Mouse (Mus musculus): Measurements from ENCODE around the gene H2-DMb1. TPM values are rescaled to one million over a fixed set of nuclear protein-coding genes. Genes with fewer than 3 reads are reported as not detected.
"Not testable (repeated sequence)": the region's sequence is repeated elsewhere in the genome, so short reads cannot be mapped to it uniquely, and the experiment has no call there.

Gene H2-DMb1
- polyA plus RNA-seq, 1 experiment from 2014 or later: 1.2 TPM

GRCm38 (mm10) chr17:34134451-34134850 lies 18.4 kb upstream of the H2-DMb1 start:
- Histone ChIP-seq H3K27ac (no peak overlapping the region), H3K4me3 (replicated peaks) (no peak overlapping the region), H3K9ac (replicated peaks) (no peak overlapping the region), H3K9me3 (no peaks in the 10 kb centered on the region), H3K4me1 (replicated peaks) (peaks cover 14% of the 10 kb centered on the region), H3K4me2 (no peak overlapping the region), H3K36me3 (no peaks in the 10 kb centered on the region), H3K27me3 (peaks cover 34% of the 10 kb centered on the region)
- ATAC-seq (ENCODE audit: insufficient number of reproducible peaks, insufficient read depth, low FRiP score, low TSS enrichment, low read depth): no peak
- 78% methylated on average over 3 of the region's 3 CpGs for WGBS

DNA sequence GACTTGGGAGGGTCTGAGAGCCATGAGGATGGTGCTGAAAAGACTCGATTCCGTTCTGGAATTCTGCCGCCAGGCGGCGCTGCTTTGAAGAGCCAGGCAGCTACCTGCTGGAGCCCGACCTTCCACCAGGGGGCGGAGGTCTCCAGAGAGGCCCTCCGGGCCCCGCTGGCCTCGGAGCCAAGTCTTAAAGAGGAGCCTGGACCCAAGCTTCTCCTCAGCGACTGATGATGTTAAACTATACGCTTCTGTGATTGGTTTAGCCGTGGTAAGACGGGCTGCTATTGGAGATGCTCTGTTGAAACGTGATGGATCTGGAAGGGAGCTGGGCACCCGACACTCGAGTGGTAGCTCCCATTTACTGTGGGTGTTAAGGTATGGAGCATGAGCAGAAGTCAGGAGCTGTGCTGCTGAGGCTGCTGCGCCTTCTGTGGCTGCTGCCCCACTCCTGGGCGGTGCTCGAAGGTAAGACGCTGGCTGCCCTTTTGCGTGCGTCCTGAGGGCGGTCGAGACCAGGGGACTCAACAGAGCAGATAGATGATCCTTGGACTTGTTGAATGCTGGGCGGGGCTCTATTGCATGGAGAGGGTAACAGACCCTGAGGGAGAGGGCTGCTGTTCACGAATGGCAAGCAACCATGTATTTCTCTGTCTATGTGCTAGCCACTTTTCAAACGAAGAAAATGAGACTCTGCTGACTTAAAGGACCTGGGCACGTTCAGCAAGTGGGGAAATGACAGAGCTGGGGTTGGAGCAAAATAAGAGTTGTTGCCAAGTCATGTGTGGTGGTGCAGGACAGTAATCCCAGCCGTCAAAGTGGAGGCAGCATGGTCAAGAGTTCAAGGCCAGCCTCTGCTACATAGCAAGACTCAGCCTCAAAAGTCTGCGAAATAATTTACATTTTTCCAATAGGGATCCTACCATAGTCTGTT lies 17.3 kb upstream of the H2-DMb1 start:
- Histone ChIP-seq H3K4me1 (replicated peaks) (peaks cover 19% of the 10 kb centered on the region), H3K27ac (0 out of 2 replicates have a peak overlapping the region, but pooled peaks have one; percentile 41), H3K9me3 (no peaks in the 10 kb centered on the region), H3K9ac (replicated peaks) (no peak overlapping the region), H3K27me3 (peaks cover 45% of the 10 kb centered on the region), H3K4me3 (replicated peaks) (peak overlapping the region; percentile 39), H3K36me3 (no peaks in the 10 kb centered on the region), H3K4me2 (peak overlapping the region; percentile 72)
- peak; percentile 94 for ATAC-seq (ENCODE audit: insufficient number of reproducible peaks, insufficient read depth, low FRiP score, low TSS enrichment, low read depth)
- 7% methylated on average over 31 of the region's 31 CpGs for WGBS

DNA sequence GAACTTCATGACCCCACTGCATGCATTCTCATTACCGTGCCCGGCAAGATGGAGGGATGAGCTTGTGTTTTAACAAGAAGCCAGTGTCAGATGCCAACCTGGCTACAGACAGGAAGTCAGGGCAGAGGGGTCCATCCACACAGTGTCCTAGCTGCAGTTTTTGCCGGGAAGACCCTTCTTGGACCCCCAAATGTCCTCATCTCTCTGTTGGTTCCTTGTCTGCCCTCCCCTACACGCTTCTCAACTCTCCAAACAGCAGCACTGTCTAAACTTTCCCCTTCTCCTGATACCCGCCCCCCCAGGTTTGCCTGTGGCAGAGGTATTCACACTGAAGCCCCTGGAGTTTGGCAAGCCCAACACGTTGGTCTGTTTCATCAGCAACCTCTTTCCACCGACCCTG lies 15.3 kb upstream of the H2-DMb1 start:
- no peak overlapping the region for H3K4me2 ChIP-seq
- H3K4me3 ChIP-seq (replicated peaks): no peak overlapping the region
- peaks cover 55% of the 10 kb centered on the region for H3K27me3 ChIP-seq
- no peaks in the 10 kb centered on the region for H3K9me3 ChIP-seq
- no peak overlapping the region for H3K9ac ChIP-seq (replicated peaks)
- H3K4me1 ChIP-seq (replicated peaks): peaks cover 21% of the 10 kb centered on the region
- no peaks in the 10 kb centered on the region for H3K36me3 ChIP-seq
- WGBS: 64% methylated on average over 7 of the region's 7 CpGs
- ATAC-seq (ENCODE audit: insufficient number of reproducible peaks, insufficient read depth, low FRiP score, low TSS enrichment, low read depth): no peak
- no peak overlapping the region for H3K27ac ChIP-seq

- Histone ChIP-seq H3K9me3 (no peaks in the 10 kb centered on the region), H3K36me3 (no peaks in the 10 kb centered on the region), H3K27ac (no peak overlapping the region), H3K9ac (replicated peaks) (no peak overlapping the region), H3K4me2 (peak overlapping the region; percentile 63; the same call in 1 of the 2 replicates), H3K4me3 (replicated peaks) (no peak overlapping the region), H3K4me1 (replicated peaks) (peaks cover 29% of the 10 kb centered on the region), H3K27me3 (peaks cover 55% of the 10 kb centered on the region)
- ATAC-seq (ENCODE audit: insufficient number of reproducible peaks, insufficient read depth, low FRiP score, low TSS enrichment, low read depth): no peak
- WGBS: 84% methylated on average over 7 of the region's 7 CpGs
Observed at GRCm38 (mm10) chr17:34138655-34139054, 14.2 kb upstream of the H2-DMb1 start.

- Histone ChIP-seq H3K36me3 (no peaks in the 10 kb centered on the region), H3K9me3 (no peaks in the 10 kb centered on the region), H3K4me1 (replicated peaks) (peaks cover 29% of the 10 kb centered on the region), H3K27ac (no peak overlapping the region), H3K4me2 (peak overlapping the region; percentile 63), H3K9ac (replicated peaks) (no peak overlapping the region; the same call in 1 of the 2 replicates), H3K4me3 (replicated peaks) (peak overlapping the region; percentile 34), H3K27me3 (peaks cover 55% of the 10 kb centered on the region)
- 1% methylated on average over 16 of the region's 16 CpGs for WGBS
- ATAC-seq (ENCODE audit: insufficient number of reproducible peaks, insufficient read depth, low FRiP score, low TSS enrichment, low read depth): no peak
Observed at GRCm38 (mm10) chr17:34139416-34139815, 13.5 kb upstream of the H2-DMb1 start.

- H3K9me3 ChIP-seq: no peaks in the 10 kb centered on the region
- no peak overlapping the region for H3K4me3 ChIP-seq (replicated peaks)
- peaks cover 55% of the 10 kb centered on the region for H3K27me3 ChIP-seq
- H3K4me2 ChIP-seq: peak overlapping the region; percentile 63; the same call in 1 of the 2 replicates
- no peak for ATAC-seq (ENCODE audit: insufficient number of reproducible peaks, insufficient read depth, low FRiP score, low TSS enrichment, low read depth)
- H3K27ac ChIP-seq: no peak overlapping the region
- no peaks in the 10 kb centered on the region for H3K36me3 ChIP-seq
- WGBS: 11% methylated on average over 5 of the region's 5 CpGs
- H3K4me1 ChIP-seq (replicated peaks): peaks cover 29% of the 10 kb centered on the region
- H3K9ac ChIP-seq (replicated peaks): no peak overlapping the region
Observed at GRCm38 (mm10) chr17:34140240-34140639, 12.6 kb upstream of the H2-DMb1 start.

DNA sequence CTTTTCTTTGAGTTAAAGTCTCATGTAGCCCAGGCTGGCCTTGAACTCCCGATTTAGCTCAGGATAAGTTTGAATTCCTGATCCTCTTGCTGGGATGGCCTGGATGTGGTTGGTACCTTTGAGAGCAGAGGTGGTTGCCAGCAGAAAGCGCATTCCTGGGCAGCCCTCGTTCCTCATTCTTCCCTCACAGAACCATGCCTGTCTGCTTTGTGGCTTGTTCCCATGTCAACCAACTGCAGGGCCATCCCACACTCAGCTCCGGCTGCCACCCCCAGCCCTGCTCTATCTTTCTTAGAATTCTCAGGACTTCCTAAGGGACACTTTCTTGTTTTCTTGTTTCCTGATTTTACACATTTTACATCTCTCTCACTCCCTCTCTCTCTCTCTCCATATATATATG lies 11.4 kb upstream of the H2-DMb1 start:
- ATAC-seq (ENCODE audit: insufficient number of reproducible peaks, insufficient read depth, low FRiP score, low TSS enrichment, low read depth): no peak
- no peak overlapping the region for H3K4me2 ChIP-seq
- 60% methylated on average over 4 of the region's 4 CpGs for WGBS
- H3K4me3 ChIP-seq (replicated peaks): no peak overlapping the region
- H3K27ac ChIP-seq: no peak overlapping the region
- no peaks in the 10 kb centered on the region for H3K9me3 ChIP-seq
- no peaks in the 10 kb centered on the region for H3K36me3 ChIP-seq
- H3K27me3 ChIP-seq: peaks cover 51% of the 10 kb centered on the region
- peaks cover 22% of the 10 kb centered on the region for H3K4me1 ChIP-seq (replicated peaks)
- no peak overlapping the region for H3K9ac ChIP-seq (replicated peaks)

- H3K9me3 ChIP-seq: no peaks in the 10 kb centered on the region
- H3K27me3 ChIP-seq: peaks cover 41% of the 10 kb centered on the region
- no peak overlapping the region for H3K4me2 ChIP-seq
- H3K9ac ChIP-seq (replicated peaks): no peak overlapping the region
- no peak; the same call in 1 of the 2 replicates for ATAC-seq (ENCODE audit: insufficient number of reproducible peaks, insufficient read depth, low FRiP score, low TSS enrichment, low read depth)
- no peak overlapping the region for H3K4me3 ChIP-seq (replicated peaks)
- no peak overlapping the region for H3K27ac ChIP-seq
- WGBS: 49% methylated on average over 7 of the region's 7 CpGs
- H3K36me3 ChIP-seq: no peaks in the 10 kb centered on the region
- H3K4me1 ChIP-seq (replicated peaks): peaks cover 22% of the 10 kb centered on the region
Observed at GRCm38 (mm10) chr17:34142456-34143010, 10.3 kb upstream of the H2-DMb1 start.

- H3K27ac ChIP-seq: no peak within 1 kb of the TSS
- H3K36me3 ChIP-seq: no peaks in the 10 kb centered on the region
- WGBS: 42% methylated on average over 7 of the region's 7 CpGs
- H3K4me1 ChIP-seq (replicated peaks): peaks cover 22% of the 10 kb centered on the region
- no peak for ATAC-seq (ENCODE audit: insufficient number of reproducible peaks, insufficient read depth, low FRiP score, low TSS enrichment, low read depth)
- no peak within 1 kb of the TSS for H3K4me2 ChIP-seq
- H3K27me3 ChIP-seq: peaks cover 36% of the 10 kb centered on the region
- H3K9ac ChIP-seq (replicated peaks): no peak within 1 kb of the TSS
- no peaks in the 10 kb centered on the region for H3K9me3 ChIP-seq
- no peak within 1 kb of the TSS for H3K4me3 ChIP-seq (replicated peaks)
Observed at GRCm38 (mm10) chr17:34143033-34143432, 9.8 kb upstream of the H2-DMb1 start, which contains the start of gene H2-DMb2. H2-DMb2 (plus strand) TSS chr17:34143307.

GRCm38 (mm10) chr17:34143461-34143860 lies 9.4 kb upstream of the H2-DMb1 start:
- Histone ChIP-seq H3K36me3 (no peaks in the 10 kb centered on the region), H3K9ac (replicated peaks) (no peak overlapping the region), H3K4me3 (replicated peaks) (no peak overlapping the region), H3K27me3 (peaks cover 31% of the 10 kb centered on the region), H3K4me2 (no peak overlapping the region), H3K9me3 (no peaks in the 10 kb centered on the region), H3K4me1 (replicated peaks) (peaks cover 22% of the 10 kb centered on the region), H3K27ac (no peak overlapping the region)
- ATAC-seq (ENCODE audit: insufficient number of reproducible peaks, insufficient read depth, low FRiP score, low TSS enrichment, low read depth): no peak
- 67% methylated on average over 4 of the region's 5 CpGs for WGBS

GRCm38 (mm10) chr17:34144221-34144620 lies 8.7 kb upstream of the H2-DMb1 start:
- not testable (repeated sequence) for H3K4me3 ChIP-seq (replicated peaks); H3K9ac ChIP-seq (replicated peaks); ATAC-seq (ENCODE audit: insufficient number of reproducible peaks, insufficient read depth, low FRiP score, low TSS enrichment, low read depth); H3K36me3 ChIP-seq; H3K27ac ChIP-seq; H3K9me3 ChIP-seq; H3K4me2 ChIP-seq
- Histone ChIP-seq H3K4me1 (replicated peaks) (peaks cover 17% of the 10 kb centered on the region), H3K27me3 (peaks cover 24% of the 10 kb centered on the region)
- WGBS: 85% methylated on average over 4 of the region's 4 CpGs
